Comparison of ENCODE assay signal across 18 mouse cellular contexts in genomic region chrX:160166246-160166985, GRCm38 (mm10). TPM values are rescaled to one million over a fixed set of nuclear protein-coding genes. Genes with fewer than 3 reads are reported as not detected.
DNase-seq lines count a peak whose midpoint lies in the region; ATAC-seq and TF ChIP-seq lines count a peak whose summit lies in the region.
"Had no signal": no experiment of that assay in that cellular context is flagged by ENCODE, and none has a peak within 500 bp of the region (broad histone marks: within the 10 kb centered on the region; RNA-seq: fewer than 3 reads in every experiment).

No protein-coding gene starts in this region.

- no peak overlapping the region for H3K9ac ChIP-seq in embryonic facial prominence, embryonic 11.5 days (replicated peaks; ENCODE audit: low read length)
- no peak overlapping the region for H3K9ac ChIP-seq in hindbrain, postnatal 0 days (replicated peaks; ENCODE audit: low read length)
- no peak overlapping the region for H3K9ac ChIP-seq in neural tube, embryonic 14.5 days (replicated peaks; ENCODE audit: low read depth, low read length)

- ATAC-seq in embryonic facial prominence, embryonic 11.5 days (replicated peaks; ENCODE audit: insufficient number of reproducible peaks, low FRiP score, low TSS enrichment, low read depth) = 0 out of 2 replicates have a peak, but pooled peaks have one; percentile 75
- peak; percentile 45; the same call in 1 of the 2 replicates for ATAC-seq in hindbrain, postnatal 0 days
- peak; percentile 58; the same call in 1 of the 2 replicates for ATAC-seq in neural tube, embryonic 14.5 days (ENCODE audit: low read depth)
- ATAC-seq: activated CD4-positive, CD25-positive, alpha-beta regulatory T cell, adult 4 months had no signal

- no peaks in the 10 kb centered on the region for H3K36me3 ChIP-seq in embryonic facial prominence, embryonic 11.5 days (replicated peaks; ENCODE audit: control insufficient read depth, insufficient read depth, low read depth, low read length)
- no peaks in the 10 kb centered on the region for H3K36me3 ChIP-seq in hindbrain, postnatal 0 days (ENCODE audit: insufficient read depth, low read length)
- no peaks in the 10 kb centered on the region for H3K36me3 ChIP-seq in neural tube, embryonic 14.5 days (ENCODE audit: control insufficient read depth, insufficient read depth, low read length)

- H3K4me1 ChIP-seq in embryonic facial prominence, embryonic 11.5 days (ENCODE audit: control insufficient read depth, insufficient read depth, low read length) = no peaks in the 10 kb centered on the region
- H3K4me1 ChIP-seq in hindbrain, postnatal 0 days (ENCODE audit: insufficient read depth, low read length) = no peaks in the 10 kb centered on the region
- no peaks in the 10 kb centered on the region for H3K4me1 ChIP-seq in neural tube, embryonic 14.5 days (ENCODE audit: control insufficient read depth, insufficient read depth, low read length)

- no peak for TF ChIP-seq POLR2A in brain, embryonic 14.5 days (IDR thresholded peaks at IDR 0.05; ENCODE audit: borderline replicate concordance, extremely low read depth, insufficient read depth, insufficient read length, poor library complexity, severe bottlenecking)

- no peaks in the 10 kb centered on the region for H3K27me3 ChIP-seq in embryonic facial prominence, embryonic 11.5 days (ENCODE audit: control insufficient read depth, insufficient read depth, low read length)
- H3K27me3 ChIP-seq in hindbrain, postnatal 0 days (ENCODE audit: insufficient read depth, low read length) = no peaks in the 10 kb centered on the region
- H3K27me3 ChIP-seq in neural tube, embryonic 14.5 days (ENCODE audit: control insufficient read depth, insufficient read depth, low read length) = no peaks in the 10 kb centered on the region

- no peak for TF ChIP-seq CTCF in brain, embryonic 14.5 days (IDR thresholded peaks at IDR 0.05; ENCODE audit: borderline replicate concordance, extremely low read depth, insufficient read depth, insufficient read length)
- TF ChIP-seq CTCF in hindbrain, postnatal 0 days (IDR thresholded peaks at IDR 0.05; ENCODE audit: low read depth) = no peak

- H3K4me3 ChIP-seq in embryonic facial prominence, embryonic 11.5 days (ENCODE audit: low read depth, low read length) = no peak overlapping the region
- no peak overlapping the region for H3K4me3 ChIP-seq in hindbrain, postnatal 0 days (ENCODE audit: low read length)
- H3K4me3 ChIP-seq in neural tube, embryonic 14.5 days (ENCODE audit: low read depth, low read length) = no peak overlapping the region
- H3K4me3 ChIP-seq: left cerebral cortex, adult 2 months; myocyte had no signal

- no peaks in the 10 kb centered on the region for H3K9me3 ChIP-seq in embryonic facial prominence, embryonic 11.5 days (replicated peaks; ENCODE audit: control insufficient read depth, low read length)
- H3K9me3 ChIP-seq in hindbrain, postnatal 0 days (ENCODE audit: low read length) = no peaks in the 10 kb centered on the region
- H3K9me3 ChIP-seq in neural tube, embryonic 14.5 days (ENCODE audit: control insufficient read depth, low read length) = no peaks in the 10 kb centered on the region

- DNase-seq in brain, embryonic 14.5 days (ENCODE audit: low read depth) = peak; percentile 70
- DNase-seq in embryonic facial prominence, embryonic 11.5 days (ENCODE audit: low spot score) = peak; percentile 15
- no peak for DNase-seq in hindbrain, postnatal 0 days (ENCODE audit: low spot score)
- DNase-seq in thymus, postnatal 36 days = no peak
- no peak for DNase-seq in spleen, postnatal 36 days (ENCODE audit: low spot score in 2 of 2)
- DNase-seq in yolk sac, embryonic 10.5 days (ENCODE audit: low spot score) = no peak
- DNase-seq: cerebellum, adult 18-20 months; gastrocnemius, postnatal 14 days; kidney, adult 8-10 months; lung, adult 18-20 months; thymus, postnatal 4 days had no signal

- no peak overlapping the region for H3K4me2 ChIP-seq in embryonic facial prominence, embryonic 11.5 days (ENCODE audit: low read depth, low read length)
- H3K4me2 ChIP-seq in hindbrain, postnatal 0 days (ENCODE audit: low read depth, low read length) = no peak overlapping the region
- no peak overlapping the region for H3K4me2 ChIP-seq in neural tube, embryonic 14.5 days (ENCODE audit: low read depth, low read length)
- H3K4me2 ChIP-seq: heart, embryonic 11.5 days had no signal

- H3K27ac ChIP-seq in embryonic facial prominence, embryonic 11.5 days (replicated peaks; ENCODE audit: low read depth, low read length) = no peak overlapping the region
- H3K27ac ChIP-seq in hindbrain, postnatal 0 days = no peak overlapping the region
- H3K27ac ChIP-seq in neural tube, embryonic 14.5 days (ENCODE audit: low read depth, low read length) = no peak overlapping the region
- H3K27ac ChIP-seq: left cerebral cortex, adult 2 months; macrophage; stomach, postnatal 0 days had no signal

- 32% methylated on average over 6 of the region's 6 CpGs for WGBS in embryonic facial prominence, embryonic 11.5 days
- WGBS in hindbrain, postnatal 0 days = 36% methylated on average over 6 of the region's 6 CpGs
- WGBS in neural tube, embryonic 14.5 days = 30% methylated on average over 6 of the region's 6 CpGs

RNA-seq across cellular contexts. Expression of gene Pdha1, which starts 28.2 kb away (rescaled TPM):
- 67.0 and 76.2 TPM in 2 replicates for polyA plus RNA-seq in brain, embryonic 14.5 days (2012; rRNA removed)
- 102 and 106 TPM in 2 replicates for polyA plus RNA-seq in embryonic facial prominence, embryonic 11.5 days (2014; fragmentation: Nextera tagmentation; extraction: Ambion mirVana)
- 145 and 150 TPM in 2 replicates for total RNA-seq in hindbrain, postnatal 0 days (2014; rRNA removed)
- polyA plus RNA-seq in hindbrain, postnatal 0 days (2015; fragmentation: Nextera tagmentation; extraction: Ambion mirVana) = 201 and 207 TPM in 2 replicates
- 153 and 154 TPM in 2 replicates for polyA plus RNA-seq in neural tube, embryonic 14.5 days (2014; fragmentation: Nextera tagmentation; extraction: Ambion mirVana)

Comparison
In these comparisons a context has a peak if more than half of its experiments do, and no peak if none do; other contexts are left out.
1. DNase-seq: peak in brain, embryonic 14.5 days (single experiment) and embryonic facial prominence, embryonic 11.5 days (single experiment); none in hindbrain, postnatal 0 days (single experiment), thymus, postnatal 36 days (0 of 2), spleen, postnatal 36 days (0 of 2) and yolk sac, embryonic 10.5 days (single experiment).
2. Peak in every context shown above with its lines, with median percentiles within 50 percentile points of each other: ATAC-seq.